9 mouse cellular contexts compared by ENCODE assay signal in genomic region chr7:79279376-79280029, GRCm38 (mm10). TPM values are rescaled to one million over a fixed set of nuclear protein-coding genes. Genes with fewer than 3 reads are reported as not detected.
A peak's percentile ranks its signal among the peaks of the same experiment; 100 is the strongest.
DNase-seq lines count a peak whose midpoint lies in the region; ATAC-seq lines count a peak whose summit lies in the region.
"Had no signal": no experiment of that assay in that cellular context is flagged by ENCODE, and none has a peak within 500 bp of the region (broad histone marks: within the 10 kb centered on the region; RNA-seq: fewer than 3 reads in every experiment).

No protein-coding gene starts in this region.

- peak; percentile 16 for ATAC-seq in activated CD4-positive, CD25-positive, alpha-beta regulatory T cell, adult 4 months
- ATAC-seq in intestine, embryonic 15.5 days: peak; percentile 52

- intact Hi-C loops in gastrocnemius, postnatal 36 days (cut with DNase I): loop anchor here (10.0 kb wide), 1 partner anchor 185 kb away; the partner anchor contains the start of gene Polg

- H3K4me1 ChIP-seq in intestine, embryonic 15.5 days (replicated peaks): peaks cover 51% of the 10 kb centered on the region

- H3K9me3 ChIP-seq in intestine, embryonic 15.5 days: no peaks in the 10 kb centered on the region
- H3K9me3 ChIP-seq: limb, embryonic 15.5 days had no signal

- no peaks in the 10 kb centered on the region for H3K36me3 ChIP-seq in intestine, embryonic 15.5 days
- H3K36me3 ChIP-seq: limb, embryonic 15.5 days had no signal

- WGBS in intestine, embryonic 15.5 days: 55% methylated on average over 10 of the region's 10 CpGs

- no peak overlapping the region for H3K4me3 ChIP-seq in intestine, embryonic 15.5 days (replicated peaks)
- H3K4me3 ChIP-seq: limb, embryonic 15.5 days had no signal

- peak; percentile 33 to 37 for DNase-seq in kidney, adult 8-10 months
- no peak for DNase-seq in kidney, postnatal 4 days
- DNase-seq in lung, postnatal 4 days: peak; percentile 60 to 68
- DNase-seq in gastrocnemius, postnatal 36 days: no peak
- DNase-seq in layer of hippocampus, adult 8-10 months (ENCODE audit: low spot score in 2 of 2): no peak
- DNase-seq in retina, postnatal 1 day: no peak

- peak overlapping the region; percentile 77 for H3K27ac ChIP-seq in intestine, embryonic 15.5 days
- H3K27ac ChIP-seq: limb, embryonic 15.5 days had no signal

- H3K27me3 ChIP-seq in intestine, embryonic 15.5 days (replicated peaks): no peaks in the 10 kb centered on the region
- H3K27me3 ChIP-seq: limb, embryonic 15.5 days had no signal

- no peak overlapping the region for H3K9ac ChIP-seq in intestine, embryonic 15.5 days
- H3K9ac ChIP-seq: limb, embryonic 15.5 days had no signal

- H3K4me2 ChIP-seq in intestine, embryonic 15.5 days (replicated peaks): peak overlapping the region; percentile 33
- H3K4me2 ChIP-seq: limb, embryonic 15.5 days had no signal

RNA-seq across cellular contexts. Expression of gene Abhd2, which starts 6.5 kb away (rescaled TPM):
- polyA plus RNA-seq in activated CD4-positive, CD25-positive, alpha-beta regulatory T cell, adult 4 months (2017; shearing (Covaris generic)): 10 to 100 TPM; 16.9 to 27.7 TPM
- 14.3 and 16.3 TPM in 2 replicates for polyA plus RNA-seq in intestine, embryonic 15.5 days (2015; fragmentation: Nextera tagmentation; extraction: Ambion mirVana)
- total RNA-seq in gastrocnemius, postnatal 36 days (2021): 1 to 10 TPM; 4.8 to 5.1 TPM
- 10 to 100 TPM; 66.3 to 80.7 (median 73.3) TPM for total RNA-seq in layer of hippocampus, adult 8-10 months (2022)

Comparison
In these comparisons a context has a peak if more than half of its experiments do, and no peak if none do; other contexts are left out.
1. DNase-seq: peak in kidney, adult 8-10 months (2 of 2) and lung, postnatal 4 days (2 of 2); none in kidney, postnatal 4 days (0 of 2), gastrocnemius, postnatal 36 days (0 of 2), layer of hippocampus, adult 8-10 months (0 of 2) and retina, postnatal 1 day (single experiment).
2. RNA of gene Abhd2, which starts 6.5 kb away (total RNA-seq): 66.3 to 80.7 TPM in layer of hippocampus, adult 8-10 months; 4.8 to 5.1 TPM in gastrocnemius, postnatal 36 days; every median in the first group is over 10 times any median in the second.